Mouse (Mus musculus) MEL-GATA-1-ER (cell line): ENCODE results near the gene Btbd2.
"Not testable (repeated sequence)": the region's sequence is repeated elsewhere in the genome, so short reads cannot be mapped to it uniquely, and the experiment has no call there.

Experiments used
- DNase-seq: peaks from one replicate; pipeline ENCODE4 v3.0.0-alpha.2; 2012; ENCODE audit warnings: low read depth; ENCODE audit errors: extremely low read depth

Gene Btbd2

DNA sequence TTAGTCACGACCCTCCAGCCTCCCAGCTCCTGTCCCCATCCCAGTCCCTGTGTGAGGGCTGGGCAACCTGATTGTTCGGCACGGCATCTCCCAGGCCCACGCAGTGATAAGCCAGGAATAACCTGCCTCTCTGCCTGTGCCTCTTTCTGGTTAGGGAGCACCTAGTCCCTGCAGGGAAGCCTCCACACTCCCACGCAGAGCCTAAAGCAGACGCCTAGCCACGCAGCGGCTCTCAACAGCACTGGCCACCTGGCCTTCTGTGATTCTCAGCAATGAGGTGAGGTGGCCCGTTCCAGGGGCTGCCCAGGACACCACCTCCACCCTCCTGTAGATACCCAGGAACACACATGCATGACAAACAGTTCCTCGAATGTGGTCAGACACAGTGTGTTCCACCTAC, 6.5 kb downstream of the Btbd2 start:
- DNase-seq, result no peak

DNA sequence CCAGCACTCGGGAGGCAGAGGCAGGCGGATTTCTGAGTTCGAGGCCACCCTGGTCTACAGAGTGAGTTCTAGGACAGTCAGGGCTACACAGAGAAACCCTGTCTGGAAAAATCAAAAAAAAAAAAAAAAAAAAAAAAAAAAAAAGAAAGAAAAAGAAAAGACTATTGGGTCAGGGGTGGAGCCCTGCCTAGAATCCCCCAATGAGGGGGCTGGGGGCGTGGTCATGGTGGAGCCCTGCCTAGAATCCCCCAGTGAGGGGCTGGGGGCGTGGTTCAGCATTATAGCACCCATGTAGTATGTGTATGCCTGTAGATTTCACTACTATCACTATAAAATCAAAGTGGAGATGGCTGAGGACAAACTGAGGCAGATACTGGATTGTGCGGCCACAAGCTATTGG, 7.0 kb downstream of the Btbd2 start:
- DNase-seq, result not testable (repeated sequence)

DNA sequence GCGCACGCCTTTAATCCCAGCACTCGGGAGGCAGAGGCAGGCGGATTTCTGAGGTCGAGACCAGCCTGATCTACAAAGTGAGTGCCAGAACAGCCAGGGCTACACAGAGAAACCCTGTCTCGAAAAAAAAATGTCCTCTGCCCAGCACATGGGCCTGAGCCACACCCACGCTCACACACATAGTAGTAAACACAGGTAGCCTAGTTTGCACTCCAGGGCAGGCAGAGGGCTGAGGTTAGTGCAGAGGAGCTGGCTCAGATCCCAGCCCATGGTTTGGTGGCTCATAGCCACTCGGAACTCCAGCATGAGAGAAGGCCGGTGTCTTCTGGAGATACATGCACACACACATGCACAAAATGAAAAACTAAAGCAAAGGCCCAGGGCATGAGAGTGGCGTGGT, 9.9 kb downstream of the Btbd2 start:
- DNase-seq, result no peak

DNA sequence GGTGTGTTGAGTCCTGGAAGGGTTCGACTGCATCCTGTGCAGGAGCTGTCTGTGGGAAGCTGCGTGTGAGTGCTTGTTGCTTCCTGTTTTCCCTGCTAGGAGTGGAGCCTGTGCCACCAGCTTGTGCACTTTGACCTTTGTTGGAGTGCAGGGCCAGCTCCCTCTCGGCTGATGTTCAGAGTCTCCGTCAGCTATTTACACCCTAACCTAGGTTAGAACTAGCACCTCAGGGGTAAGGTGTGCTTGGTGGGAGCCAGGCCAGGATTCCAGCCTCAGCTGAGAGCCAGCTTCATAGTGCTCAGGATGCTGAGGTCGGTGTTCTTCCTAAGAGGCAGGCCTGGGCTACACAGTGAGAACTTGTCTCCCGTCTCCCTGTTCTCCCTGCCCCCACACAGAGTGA, 21.5 kb downstream of the Btbd2 start:
- no peak for DNase-seq

DNA sequence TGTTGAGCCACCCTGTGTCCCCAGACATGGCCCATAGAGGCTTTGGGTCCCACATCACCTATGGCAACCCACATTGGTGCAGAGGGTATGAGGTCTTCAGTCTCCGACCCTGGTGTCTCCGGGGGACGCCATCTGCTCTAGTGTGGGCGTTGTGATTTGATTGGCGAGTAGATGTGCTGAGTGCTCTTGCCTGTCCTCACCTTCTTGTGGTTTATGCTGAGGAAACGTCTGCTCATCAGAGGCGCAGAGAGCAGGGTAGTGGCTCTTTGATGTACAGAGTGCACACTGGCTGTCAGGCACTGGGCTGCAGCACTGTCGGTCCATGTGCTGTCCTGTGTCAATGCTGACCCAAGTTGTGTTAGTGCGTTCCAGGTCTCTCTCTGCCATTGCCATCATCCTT, 27.9 kb downstream of the Btbd2 start:
- no peak for DNase-seq

DNA sequence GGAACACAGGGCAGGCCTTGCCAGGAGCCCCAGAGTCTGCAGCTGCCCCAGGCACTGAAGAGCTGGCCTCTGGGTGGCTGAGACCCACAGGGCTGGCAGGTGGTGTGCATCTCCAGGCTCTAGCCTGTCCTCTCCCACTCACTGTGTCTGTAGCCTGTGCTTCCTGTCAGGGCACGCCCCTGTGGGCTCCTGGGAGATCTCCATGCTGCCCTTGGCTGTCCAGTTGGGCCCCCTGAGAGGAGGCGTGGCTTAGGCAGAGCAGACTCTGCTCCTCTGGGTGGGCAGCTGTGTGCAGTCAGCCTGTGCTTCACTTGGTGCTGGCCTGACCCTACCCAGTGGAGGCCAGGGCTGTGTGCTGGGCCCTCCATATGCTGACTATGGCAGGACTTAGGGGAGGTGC, 29.2 kb downstream of the Btbd2 start:
- no peak for DNase-seq

DNA sequence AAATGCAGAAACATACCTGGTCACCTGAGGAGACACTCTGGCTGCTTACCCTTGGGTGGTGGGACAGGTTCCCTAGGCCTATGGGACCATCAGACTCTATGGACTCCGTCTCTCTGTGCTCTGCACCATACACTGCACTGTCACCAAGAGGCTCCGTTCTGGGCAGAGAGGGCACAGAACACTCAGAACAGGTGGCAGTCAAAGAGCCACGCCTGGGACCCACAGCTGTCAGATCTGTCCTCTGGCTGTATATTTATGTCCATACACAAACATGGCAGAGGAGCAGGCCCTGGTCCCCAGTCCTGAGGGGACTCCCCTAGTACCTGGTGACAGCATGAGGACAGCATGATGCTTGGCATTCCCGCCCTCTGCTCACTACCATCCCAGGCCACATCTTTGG, 31.1 kb downstream of the Btbd2 start:
- no peak for DNase-seq

DNA sequence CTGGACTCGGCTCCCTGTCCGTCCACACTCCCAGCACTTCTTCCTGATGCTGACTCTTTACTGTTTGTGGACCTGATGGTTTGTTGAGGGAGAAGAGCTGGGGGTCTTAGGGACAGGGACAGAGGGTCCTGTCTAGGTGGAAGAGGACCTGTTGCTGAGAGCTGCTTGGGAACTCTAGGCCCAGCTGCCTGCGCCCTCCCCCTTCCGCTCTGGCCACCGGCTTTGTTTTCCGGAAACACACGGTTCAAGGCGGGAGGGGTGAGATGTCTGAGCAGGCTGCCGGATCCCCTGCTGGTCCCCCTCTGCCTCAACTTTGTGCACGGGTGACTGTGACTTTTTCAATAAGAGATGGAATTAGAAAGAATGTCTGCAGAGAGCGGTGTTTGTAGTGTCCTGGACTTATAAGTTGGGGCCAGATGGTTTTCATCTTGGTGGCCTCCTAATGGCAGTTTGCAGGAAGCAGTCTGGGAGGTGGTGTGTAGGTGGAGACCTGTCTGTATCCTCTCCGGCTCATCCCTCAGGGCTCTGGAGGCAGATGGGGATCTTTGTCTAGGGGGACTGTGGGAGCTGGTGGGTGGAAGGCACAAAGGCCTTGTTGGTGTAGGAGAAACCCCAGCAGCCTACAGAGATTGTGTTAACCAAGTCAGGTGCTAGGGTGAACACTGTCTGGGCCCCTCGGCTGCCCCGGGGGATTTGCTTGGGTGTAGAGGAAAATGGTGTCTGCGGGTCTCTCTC, 33.2 kb downstream of the Btbd2 start:
- peak; percentile 41 for DNase-seq

DNA sequence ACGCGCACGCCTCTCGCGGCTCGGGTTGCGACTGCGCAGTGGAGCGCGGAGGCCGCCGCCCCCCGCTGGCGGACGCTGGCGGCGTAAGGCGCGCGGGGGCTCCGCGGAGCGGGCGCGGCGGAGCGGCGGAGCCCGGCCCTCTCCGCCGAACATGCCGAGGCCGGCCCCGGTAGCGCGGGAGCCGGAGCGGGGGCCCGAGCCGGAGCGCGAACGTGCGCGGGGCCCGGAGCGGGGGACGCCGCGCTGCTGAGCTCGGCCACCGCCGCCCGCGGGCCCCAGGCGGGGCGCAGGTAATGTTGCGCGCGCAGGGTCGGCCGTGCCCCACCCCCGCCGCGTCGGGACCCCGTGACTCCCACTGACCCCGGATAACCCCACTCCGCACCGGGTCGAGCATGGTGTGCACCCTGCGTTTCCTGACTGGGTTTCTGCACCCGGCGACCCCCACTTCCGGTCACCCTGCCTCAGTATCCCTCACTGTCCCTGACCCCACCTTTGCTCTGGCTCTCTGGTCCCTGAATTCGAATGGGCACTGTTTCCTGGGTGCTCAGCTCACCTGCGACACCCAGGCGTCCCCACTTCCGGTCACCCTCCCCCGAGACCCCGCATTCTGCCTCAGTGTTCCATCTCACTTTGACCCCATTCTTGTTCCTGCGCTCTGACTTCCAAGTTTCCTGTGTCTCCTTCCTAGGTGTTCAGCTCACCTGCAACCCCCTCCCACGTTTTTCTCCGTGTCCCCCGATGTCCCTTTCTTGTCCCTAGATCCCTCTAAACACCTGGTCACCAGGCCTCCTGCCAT, 34.0 kb downstream of the Btbd2 start, which contains the start of gene Csnk1g2:
Gene Csnk1g2, plus strand, starts transcription at position 178 of the 796 bp plus-strand sequence.
- no peak for DNase-seq

DNA sequence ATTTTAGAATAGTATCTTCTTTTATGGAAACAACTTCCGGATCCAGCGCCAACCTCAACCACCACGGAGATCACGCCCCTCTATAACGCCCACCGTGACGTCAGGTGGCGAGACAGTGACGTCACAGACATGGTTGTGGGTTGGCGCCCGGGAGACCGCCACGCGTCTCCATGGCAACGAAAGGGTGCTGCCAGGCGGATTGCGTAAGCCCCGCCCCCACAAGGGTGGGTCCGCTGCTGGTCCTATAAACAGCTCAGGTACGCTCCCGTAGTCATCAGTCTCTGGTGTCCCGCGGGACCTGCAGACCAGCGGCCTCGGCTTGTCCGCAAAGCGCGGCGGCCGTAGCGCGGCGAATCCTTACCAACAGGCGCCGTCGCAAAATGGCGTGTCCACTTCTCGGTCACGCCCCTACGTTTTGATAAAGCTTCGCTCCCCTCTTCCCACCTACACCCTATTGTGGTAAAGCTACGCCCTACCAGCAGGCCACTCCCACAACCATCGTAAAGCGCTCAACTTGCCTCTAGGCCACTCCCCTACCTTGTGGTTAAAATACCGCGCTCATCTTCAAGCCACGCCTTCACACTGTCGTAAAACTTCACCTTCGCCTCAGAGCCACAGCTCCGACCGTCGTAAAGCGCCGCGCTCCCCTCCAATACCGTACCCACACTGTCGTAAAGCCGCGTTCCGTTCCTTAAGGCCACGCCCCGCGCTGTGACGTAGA, 34.8 kb downstream of the Btbd2 start:
- peak; percentile 100 for DNase-seq

DNA sequence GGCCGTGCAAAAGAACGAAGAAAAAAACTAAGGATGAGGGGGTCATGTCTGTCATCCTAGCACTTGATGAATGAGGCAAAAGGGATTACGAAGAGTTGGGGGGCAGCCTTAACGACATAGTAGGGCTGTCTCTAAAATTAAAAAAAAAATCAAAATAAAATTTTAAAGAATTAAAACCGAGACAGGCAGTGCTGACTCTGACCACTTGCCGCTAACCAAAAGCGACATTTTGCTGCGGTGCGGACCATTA, 35.3 kb downstream of the Btbd2 start:
- DNase-seq, result no peak

DNA sequence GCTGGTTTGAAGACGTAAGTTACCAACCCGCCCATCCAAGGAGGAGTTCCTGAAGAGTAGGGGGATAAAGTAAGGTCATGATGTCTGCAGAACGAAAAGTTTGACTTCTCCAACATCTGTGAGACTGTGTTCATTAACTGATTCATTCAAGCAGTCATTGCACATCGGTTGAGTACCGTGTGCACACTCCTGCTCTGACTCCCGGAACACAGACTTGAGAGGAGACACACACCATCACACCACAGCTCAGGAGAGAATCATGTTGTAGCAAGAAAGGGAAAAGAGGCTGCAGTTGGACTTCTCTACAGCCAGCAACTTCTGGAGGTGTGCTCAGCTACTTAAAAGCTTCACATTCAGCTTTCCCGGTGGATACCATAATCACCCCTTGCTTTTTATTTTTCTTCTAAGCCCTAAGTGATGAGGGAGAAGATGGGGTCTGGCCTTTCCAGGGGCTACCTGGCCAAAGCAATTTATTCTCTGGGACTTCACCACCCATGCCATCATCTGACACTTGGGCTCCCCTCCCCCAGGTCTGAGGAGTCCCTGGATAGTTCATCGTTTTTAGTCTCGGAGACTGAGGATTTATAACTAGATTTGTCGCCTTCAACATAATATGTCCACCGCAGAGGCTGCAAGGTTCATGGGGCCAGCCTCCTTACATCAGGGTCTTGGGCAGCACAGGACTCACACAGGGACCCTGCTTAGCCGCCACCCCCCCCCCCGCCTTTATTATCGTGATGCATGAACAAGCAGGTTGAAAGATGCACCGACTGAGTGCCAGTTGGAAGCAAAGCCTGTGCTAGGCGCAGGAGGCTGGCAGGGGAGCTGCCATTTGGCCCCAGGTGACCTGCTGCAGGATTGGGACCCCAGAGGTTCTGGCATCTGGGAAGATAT, 35.8 kb downstream of the Btbd2 start:
- DNase-seq, result no peak

DNA sequence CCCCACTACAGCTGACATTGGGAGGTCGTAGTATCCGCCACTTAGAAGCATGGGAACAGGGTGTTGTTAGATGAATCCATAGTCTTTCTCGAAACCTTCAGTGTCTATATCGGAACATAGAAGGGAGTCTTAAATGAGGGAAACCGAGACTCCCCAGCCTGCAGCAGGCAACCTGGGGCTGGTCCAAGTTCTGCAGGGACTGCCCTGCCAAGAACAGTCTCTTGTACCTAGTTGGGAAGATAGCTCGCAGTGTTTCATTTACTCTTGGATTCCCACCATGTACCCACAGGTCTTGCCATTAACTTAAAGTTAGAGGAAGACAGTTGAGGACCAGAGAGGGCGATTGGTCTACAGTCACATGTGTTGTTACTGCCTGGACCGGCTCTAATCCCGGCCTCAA, 36.5 kb downstream of the Btbd2 start:
- DNase-seq, result no peak

DNA sequence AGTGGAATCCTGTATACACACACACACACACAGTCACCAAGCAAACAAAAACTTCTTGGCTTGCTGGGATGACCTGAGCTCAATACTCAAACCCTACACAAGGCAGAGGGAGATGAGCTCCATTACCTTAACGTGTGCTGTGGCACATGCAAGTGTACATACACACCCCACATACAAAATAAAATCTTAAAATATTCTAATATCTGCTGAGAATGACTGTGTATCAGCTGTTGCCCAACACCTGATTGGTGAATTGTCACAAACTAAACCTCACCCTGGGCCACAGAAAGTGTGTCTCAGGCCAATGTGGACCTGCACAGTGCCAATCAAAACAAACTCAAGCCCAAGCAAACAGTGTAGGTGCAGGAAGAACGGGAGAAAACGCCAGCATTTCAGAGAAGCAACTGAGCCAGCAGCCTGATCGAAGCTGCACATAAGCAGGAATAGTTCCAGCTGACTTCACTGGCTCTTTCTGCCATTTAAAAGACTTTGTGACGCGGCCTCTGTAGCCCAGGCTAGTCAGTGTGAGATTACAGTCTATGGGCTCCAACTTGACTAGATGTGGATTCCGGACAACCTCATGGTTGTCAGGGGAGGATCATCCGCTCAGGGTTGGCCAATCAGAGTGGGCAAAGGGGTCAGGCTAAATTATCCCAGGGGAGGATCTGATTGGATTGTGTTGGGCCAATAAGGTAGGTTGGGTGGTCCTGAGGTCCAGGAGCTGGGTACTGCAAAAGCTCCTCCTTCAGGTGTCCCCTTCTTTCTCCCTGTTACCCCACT, 37.2 kb downstream of the Btbd2 start:
- no peak for DNase-seq

DNA sequence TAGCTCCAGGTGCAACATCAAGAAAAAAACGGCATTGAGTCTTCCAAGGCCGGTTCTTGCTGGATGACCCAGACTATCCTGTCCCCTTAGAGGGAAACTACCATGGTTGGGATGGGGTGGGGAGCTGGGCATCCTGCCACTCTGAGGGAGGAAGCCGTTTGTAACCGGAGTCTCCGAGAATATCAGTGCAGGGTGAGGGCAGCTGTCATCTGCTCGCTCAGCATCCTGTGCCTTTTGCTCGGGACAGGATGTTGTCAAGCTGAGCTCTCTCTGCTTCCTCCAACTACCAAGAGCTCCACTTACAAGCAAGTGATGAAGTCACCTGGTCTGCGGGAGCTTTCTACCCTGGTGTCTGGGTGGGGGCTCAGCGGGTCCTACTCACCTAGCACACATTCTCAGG, 38.7 kb downstream of the Btbd2 start:
- DNase-seq, result no peak

DNA sequence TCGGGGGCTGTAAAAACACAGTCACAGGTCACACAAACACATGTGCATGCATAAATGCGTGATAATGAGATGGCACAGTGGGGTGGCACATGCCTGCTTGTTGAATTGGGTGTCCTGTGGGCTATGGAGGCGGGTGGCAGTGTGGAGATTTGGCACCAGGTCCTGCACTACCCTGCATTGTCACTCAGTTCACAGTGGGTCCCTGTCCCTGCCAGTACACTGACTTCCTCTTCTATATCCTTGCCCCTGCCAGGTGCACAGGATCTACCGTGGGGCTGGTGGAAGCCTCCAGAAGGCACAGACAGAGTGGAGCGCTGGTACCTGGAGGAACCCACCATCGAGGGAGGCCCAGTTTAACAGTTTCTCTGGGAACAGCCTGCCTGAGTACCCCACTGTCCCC, 42.5 kb downstream of the Btbd2 start:
- no peak for DNase-seq

DNA sequence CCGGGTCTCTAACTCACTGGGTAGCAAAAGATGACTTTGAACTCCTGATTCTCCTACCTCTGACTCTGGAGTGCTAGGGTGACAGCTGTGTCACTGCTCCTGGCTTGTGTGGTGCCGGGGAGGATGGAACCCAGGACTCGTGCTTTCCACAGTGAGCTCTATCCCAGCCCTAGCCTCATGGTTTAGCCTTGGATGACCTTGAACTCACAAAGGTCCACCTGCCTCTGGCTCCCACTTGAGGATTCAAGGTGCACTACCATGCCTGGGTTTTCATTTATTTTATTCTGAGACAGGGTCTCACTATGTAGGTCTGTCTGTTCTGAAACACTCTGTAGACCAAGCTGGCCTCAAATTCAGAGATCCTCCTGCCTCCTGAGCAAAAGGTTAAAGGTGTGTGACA, 43.0 kb downstream of the Btbd2 start:
- DNase-seq, result no peak

DNA sequence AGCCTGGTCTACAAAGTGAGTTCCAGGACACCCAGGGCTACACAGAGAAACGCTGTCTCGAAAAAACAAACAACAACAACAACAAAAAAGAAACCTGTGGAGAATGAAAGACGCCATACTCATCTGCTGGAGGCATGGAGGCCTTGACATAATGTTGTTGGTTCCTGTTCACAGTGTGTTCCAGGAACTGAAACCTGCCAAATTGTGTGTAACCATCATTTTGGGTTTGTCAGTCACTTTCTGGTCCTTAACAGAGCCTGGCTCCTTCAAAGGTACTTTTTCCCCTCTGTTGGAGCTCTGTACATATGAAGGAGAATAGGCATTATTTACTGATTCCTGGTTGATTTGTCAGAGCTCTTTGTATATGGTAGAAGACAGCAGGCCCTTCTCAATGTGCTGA, 45.0 kb downstream of the Btbd2 start:
- no peak for DNase-seq

DNA sequence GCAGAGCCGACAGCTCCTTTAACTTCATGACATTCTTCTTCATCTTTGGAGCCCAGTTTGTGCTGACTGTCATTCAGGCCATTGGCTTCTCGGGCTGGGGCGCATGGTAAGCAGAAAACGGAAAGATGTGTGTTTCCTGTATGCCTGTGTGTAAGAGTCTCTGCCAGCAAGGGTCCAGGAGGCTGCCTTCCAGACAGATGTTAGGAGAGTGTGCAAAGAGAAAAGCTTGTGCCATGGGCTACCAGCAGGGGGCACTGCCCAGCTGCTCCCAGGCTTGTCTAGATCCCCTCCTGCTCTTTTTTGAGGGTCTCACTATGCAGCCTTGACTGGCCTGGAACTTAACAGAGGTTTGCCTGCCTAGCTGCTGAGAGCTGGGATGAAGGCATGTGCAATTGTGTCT, 45.8 kb downstream of the Btbd2 start:
- DNase-seq, result no peak

DNA sequence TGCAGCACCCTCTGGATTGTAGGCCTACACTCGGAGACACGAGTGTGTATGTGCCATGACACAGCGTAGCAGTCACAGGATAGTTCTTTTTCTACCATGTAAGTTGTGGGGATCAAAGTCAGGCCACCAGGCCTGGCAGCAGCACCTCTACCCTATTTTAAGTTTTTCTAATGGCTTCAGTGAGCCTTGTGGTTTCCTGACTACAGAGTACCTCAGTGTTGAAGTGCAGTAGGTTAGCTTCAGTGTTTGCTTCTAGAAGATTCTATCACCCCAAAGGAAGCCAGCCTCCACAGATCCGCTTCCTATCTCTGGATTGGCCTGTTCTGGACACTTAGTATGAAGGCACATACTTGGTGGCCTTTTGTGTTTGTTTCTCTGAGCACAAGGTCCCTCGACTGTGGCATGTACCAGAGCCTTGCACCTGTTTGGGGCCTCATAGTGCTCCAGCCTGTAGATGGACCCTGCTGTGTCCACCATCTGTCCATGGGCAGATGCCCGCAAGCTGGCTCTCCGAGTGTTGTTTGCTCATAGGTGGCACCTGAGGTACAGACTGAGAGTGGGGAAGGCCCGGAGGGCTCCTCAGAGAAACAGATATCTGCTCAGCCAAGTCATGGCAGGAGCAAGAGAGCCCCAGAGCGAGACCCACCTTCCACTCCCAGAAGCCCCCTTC, 46.6 kb downstream of the Btbd2 start:
- DNase-seq, result no peak
